Mouse (Mus musculus): ENCODE data around the gene Ptf1a. TPM values are rescaled to one million over a fixed set of nuclear protein-coding genes. Genes with fewer than 3 reads are reported as not detected.

Gene Ptf1a
- total RNA-seq, 4 experiments from 2014 or later = not detected

GRCm38 (mm10) chr2:19452531-19453055 lies 7.1 kb downstream of the Ptf1a start:
- no peak for DNase-seq (ENCODE audit: low spot score in 2 of 2)

GRCm38 (mm10) chr2:19455228-19455627 lies 9.8 kb downstream of the Ptf1a start:
- no peak for DNase-seq (ENCODE audit: low spot score in 2 of 2)

- no peak for DNase-seq (ENCODE audit: low spot score in 2 of 2)
These were observed 10.5 kb downstream of the Ptf1a start for GRCm38 (mm10) chr2:19455857-19456482.

- DNase-seq (ENCODE audit: low spot score in 2 of 2) = no peak
These were observed 13.3 kb downstream of the Ptf1a start for GRCm38 (mm10) chr2:19458785-19459184.

GRCm38 (mm10) chr2:19461940-19462339 lies 16.5 kb downstream of the Ptf1a start:
- no peak for DNase-seq (ENCODE audit: low spot score in 2 of 2)

- no peak for DNase-seq (ENCODE audit: low spot score in 2 of 2)
These were observed 44.8 kb downstream of the Ptf1a start for GRCm38 (mm10) chr2:19490262-19490661.

Other genes with a start within 250 kb of the Ptf1a start
- gene Armc3, start 246.4 kb upstream of the Ptf1a start, total RNA-seq (2022) = 1 to 10 TPM in 1 of 4 experiments, under 1 TPM in 3; 0.66 to 1.2 (median 0.87) TPM
- gene Msrb2, start 74.2 kb upstream of the Ptf1a start, total RNA-seq (2022) = 10 to 100 TPM; 28.2 to 33.5 (median 29.8) TPM
- not detected for gene 4921504E06Rik, start 108.3 kb downstream of the Ptf1a start, total RNA-seq (2022)
- 10 to 100 TPM; 12.7 to 15.4 (median 13.6) TPM for gene Otud1, start 212.1 kb downstream of the Ptf1a start, total RNA-seq (2022)